Mouse (Mus musculus) E14TG2a.4 (cell line): ENCODE data around the gene Hist1h3b.

Source experiments
- CTCF ChIP-seq: conservative IDR thresholded peaks from 2 replicates; pipeline ENCODE4 v1.5.1; 2014; ENCODE audit warnings: low read length
- POU5F1 ChIP-seq: IDR thresholded peaks from 2 replicates; pipeline ENCODE4 v1.6.1; 2014; ENCODE audit warnings: low read length, borderline replicate concordance

- TF ChIP-seq CTCF: no peak
- TF ChIP-seq POU5F1: no peak
Measured at GRCm38 (mm10) chr13:23708654-23709053, 43.4 kb upstream of the Hist1h3b start.
